Mouse (Mus musculus) spleen, postnatal 4 days (tissue): ENCODE data around the gene Usp21.
"Not testable (repeated sequence)": the region's sequence is repeated elsewhere in the genome, so short reads cannot be mapped to it uniquely, and the experiment has no call there.

Experiments used
- DNase-seq, 2 experiments: peaks; one replicate each; pipeline ENCODE4 v3.0.0; 2022; ENCODE audit warnings: low spot score in 2 of 2

Gene Usp21

DNA sequence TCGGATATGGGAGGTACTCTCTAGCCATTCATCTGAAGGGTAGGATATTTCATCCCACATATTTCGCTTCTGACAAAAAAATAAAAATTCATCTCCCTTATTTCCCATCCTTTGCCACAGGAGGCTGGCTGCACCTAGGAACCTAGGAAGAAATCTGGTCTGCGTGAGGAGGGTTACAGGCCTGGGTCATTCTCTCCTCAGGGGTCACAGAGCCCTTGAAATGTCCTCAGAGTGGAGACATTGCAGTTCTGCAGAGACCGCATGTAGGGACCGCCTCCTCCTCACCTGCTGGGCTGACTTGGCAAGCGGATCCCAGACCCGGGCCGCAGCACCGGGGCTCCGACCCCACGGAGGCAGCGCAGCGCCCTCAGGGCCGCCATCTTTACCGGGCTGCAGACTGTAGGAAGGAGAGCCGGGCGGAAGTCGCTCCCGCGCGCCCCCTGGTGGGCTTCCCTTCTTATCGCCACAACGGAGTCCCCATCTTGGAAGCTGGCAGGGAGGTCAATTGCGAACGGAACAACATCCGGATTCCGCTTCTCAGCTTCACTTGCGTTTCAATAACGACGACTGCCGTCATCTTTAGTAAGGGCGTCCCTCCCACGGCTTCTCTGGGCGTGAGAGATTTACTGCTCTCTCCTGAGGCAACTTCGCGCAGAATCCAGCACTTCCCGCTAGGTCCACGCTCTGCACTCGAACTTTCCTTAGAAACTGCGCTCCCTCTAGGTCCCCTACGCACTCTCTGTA, 40.9 kb downstream of the Usp21 start:
- DNase-seq, result peak; percentile 97 to 100

DNA sequence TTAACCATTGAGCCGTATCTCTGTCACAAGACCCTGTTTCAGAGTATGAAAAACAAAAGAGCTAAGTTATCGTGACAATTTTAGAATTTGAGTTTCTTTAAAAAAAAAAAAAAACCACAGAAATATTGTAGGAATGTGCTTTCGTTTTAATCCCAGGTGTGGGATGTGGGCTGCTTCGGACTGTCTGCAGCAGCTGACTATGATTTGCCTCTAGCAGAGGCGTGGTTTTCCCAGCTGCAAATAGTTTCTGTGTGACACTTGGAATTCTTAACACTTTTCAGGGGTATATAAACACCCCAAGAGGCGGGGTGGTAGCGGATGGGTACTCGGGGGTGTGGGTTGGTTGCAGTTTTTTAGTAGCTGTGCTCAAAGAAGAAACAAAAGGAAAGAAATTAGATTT, 42.4 kb downstream of the Usp21 start:
- no peak for DNase-seq

- not testable (repeated sequence) for DNase-seq
Observed at GRCm38 (mm10) chr1:171241952-171242351, 45.8 kb downstream of the Usp21 start.

GRCm38 (mm10) chr1:171240911-171241310, 46.9 kb downstream of the Usp21 start:
- DNase-seq, result no peak

- no peak for DNase-seq
Observed at GRCm38 (mm10) chr1:171239992-171240744, 47.6 kb downstream of the Usp21 start.

DNA sequence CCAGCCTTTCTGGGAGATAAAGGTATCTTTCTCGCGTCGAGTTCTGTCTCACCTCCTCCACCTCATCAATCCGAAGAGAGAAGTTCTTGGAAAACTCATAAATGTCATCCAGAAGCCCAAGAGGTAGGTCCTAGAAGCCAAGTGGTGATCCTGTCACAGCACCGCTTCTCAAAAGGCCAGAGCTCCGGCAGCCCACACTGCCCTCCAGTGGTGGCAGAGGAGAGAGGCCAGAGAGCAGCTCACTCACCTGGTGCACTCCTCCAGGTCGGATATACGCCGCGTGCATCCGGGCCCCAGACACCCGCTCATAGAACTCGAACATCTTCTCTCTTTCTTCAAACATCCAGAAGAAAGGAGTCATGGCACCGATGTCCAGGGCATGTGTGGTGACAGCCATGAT, 49.3 kb downstream of the Usp21 start:
- DNase-seq, result peak; percentile 63 to 84

- no peak for DNase-seq
Observed at GRCm38 (mm10) chr1:171237438-171237837, 50.4 kb downstream of the Usp21 start.

GRCm38 (mm10) chr1:171235791-171236190, 52.0 kb downstream of the Usp21 start:
- no peak for DNase-seq

GRCm38 (mm10) chr1:171234538-171234937, 53.3 kb downstream of the Usp21 start:
- DNase-seq, result no peak

DNA sequence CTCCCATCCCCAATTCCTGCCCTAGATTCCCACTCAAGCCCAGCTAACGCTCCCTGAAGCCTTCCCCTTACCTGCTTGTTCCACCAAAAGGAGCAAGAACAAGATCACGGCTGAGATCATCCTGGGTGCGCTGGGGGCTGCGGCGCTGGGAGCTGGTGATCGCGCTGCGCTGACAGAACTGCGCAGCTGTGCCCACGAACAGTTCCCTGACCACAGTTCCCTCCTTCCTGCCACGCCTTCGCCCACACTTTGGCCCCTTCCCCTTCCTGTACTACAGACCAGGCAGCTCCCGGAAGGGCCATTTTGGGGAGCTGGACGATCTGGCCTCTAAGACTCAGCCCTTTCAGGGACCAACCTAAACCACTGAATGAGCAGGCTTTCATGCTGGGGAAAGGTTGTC, 53.7 kb downstream of the Usp21 start, which contains the start of gene Fcer1g:
Fcer1g (minus strand) TSS at position 240 of the 400 bp plus-strand sequence.
- DNase-seq, result peak; percentile 45 to 75

DNA sequence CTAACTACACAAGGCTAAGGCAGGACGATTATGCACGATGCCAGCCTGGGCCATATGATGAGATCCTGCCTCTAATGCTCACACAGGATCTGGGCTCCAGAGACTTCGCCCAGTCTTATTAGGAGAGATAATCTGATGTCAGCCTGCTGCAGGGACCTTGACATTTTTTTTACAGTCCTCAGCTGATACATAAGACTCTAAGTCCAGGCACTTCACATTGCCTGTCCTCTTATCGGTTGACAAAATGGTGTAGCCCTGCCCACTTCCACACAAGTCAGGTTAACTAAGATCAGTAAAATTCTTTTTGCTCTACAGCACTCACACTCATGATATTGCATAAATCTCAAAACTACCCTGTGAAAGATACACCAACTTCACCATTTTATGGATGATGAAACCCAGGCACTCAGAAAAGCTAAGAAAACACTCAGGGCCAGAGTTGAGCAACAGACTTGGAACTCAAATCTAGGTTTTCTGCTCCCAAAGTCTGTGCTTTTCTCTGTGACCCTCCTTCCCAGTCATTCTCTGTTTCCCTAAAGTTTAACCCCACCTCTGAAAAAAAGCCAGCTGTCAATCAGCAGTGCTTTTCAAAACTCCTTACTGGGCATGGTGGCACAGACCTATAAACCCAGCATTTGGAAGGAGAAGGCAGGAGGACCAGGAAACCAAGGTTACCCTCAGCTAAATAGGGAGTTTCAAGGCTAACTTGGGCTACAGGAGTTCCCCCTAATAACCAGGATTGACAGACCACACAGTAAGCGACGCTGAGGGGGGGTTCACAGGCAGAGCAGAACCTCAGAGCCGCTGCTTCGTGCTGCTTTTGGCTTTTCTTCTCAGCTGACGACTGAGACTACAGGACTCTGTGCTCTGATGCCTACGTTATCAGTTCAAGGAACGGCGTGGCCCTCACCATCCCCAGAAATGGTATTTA, 54.7 kb downstream of the Usp21 start:
- DNase-seq, result no peak

DNA sequence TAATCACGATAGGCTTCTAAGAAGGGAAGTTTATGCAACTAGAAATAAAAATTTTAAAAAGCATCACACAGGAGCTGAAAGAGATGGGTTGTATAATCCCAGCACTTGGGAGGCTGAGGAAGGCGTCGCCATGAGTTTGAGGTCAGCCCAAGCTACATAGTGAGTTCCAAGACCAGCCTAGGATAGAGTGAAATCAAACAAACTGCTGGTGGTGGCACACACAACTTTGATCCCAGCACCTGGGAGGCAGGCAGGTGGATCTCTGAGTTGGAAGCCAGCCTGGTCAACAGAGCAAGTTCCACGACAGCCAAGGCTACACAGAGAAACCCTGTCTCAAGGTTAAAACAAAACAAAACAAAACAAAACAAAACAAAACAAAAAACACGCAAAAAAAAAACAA, 55.4 kb downstream of the Usp21 start:
- no peak for DNase-seq
